ENCODE assay signal across 22 mouse cellular contexts in genomic region chr3:126449058-126449457, GRCm38 (mm10).
"Had no signal": no experiment of that assay in that cellular context is flagged by ENCODE, and none has a peak within 500 bp of the region (broad histone marks: within the 10 kb centered on the region; RNA-seq: fewer than 3 reads in every experiment).

No protein-coding gene starts in this region.

- H3K27ac ChIP-seq: lung, embryonic 15.5 days; macrophage; midbrain, embryonic 13.5 days; midbrain, embryonic 15.5 days; neural tube, embryonic 12.5 days; stomach, embryonic 15.5 days; stomach, postnatal 0 days had no signal

- ATAC-seq: liver, postnatal 0 days; lung, postnatal 0 days; midbrain, embryonic 13.5 days; midbrain, embryonic 15.5 days had no signal

- H3K4me3 ChIP-seq: lung, embryonic 15.5 days; megakaryocyte, embryonic 14.5 days; midbrain, embryonic 13.5 days; midbrain, embryonic 15.5 days; neural tube, embryonic 12.5 days; stomach, embryonic 15.5 days had no signal

- H3K27me3 ChIP-seq: lung, embryonic 15.5 days; megakaryocyte, embryonic 14.5 days; midbrain, embryonic 13.5 days; midbrain, embryonic 15.5 days; neural tube, embryonic 12.5 days; stomach, embryonic 15.5 days had no signal

- H3K9me3 ChIP-seq: lung, embryonic 15.5 days; midbrain, embryonic 13.5 days; midbrain, embryonic 15.5 days; neural tube, embryonic 12.5 days; stomach, embryonic 15.5 days had no signal

- H3K36me3 ChIP-seq: lung, embryonic 15.5 days; midbrain, embryonic 13.5 days; midbrain, embryonic 15.5 days; neural tube, embryonic 12.5 days; stomach, embryonic 15.5 days had no signal

- H3K4me1 ChIP-seq: lung, embryonic 15.5 days; megakaryocyte, embryonic 14.5 days; midbrain, embryonic 13.5 days; midbrain, embryonic 15.5 days; neural tube, embryonic 12.5 days; stomach, embryonic 15.5 days had no signal

- DNase-seq: liver, postnatal 0 days; lung, adult 2 months; lung, postnatal 14 days; lung, postnatal 36 days; retina, postnatal 1 day; right cerebral cortex, adult 18-20 months; right cerebral cortex, postnatal 25 days; right cerebral cortex, postnatal 4 days; spleen, adult 18-20 months; thymus, adult 2 months; thymus, postnatal 25 days; thymus, postnatal 4 days had no signal

- H3K9ac ChIP-seq: liver, postnatal 0 days; lung, embryonic 15.5 days; midbrain, embryonic 13.5 days; midbrain, embryonic 15.5 days; neural tube, embryonic 12.5 days; stomach, embryonic 15.5 days had no signal

- H3K4me2 ChIP-seq: lung, embryonic 15.5 days; midbrain, embryonic 11.5 days; midbrain, embryonic 13.5 days; midbrain, embryonic 15.5 days; neural tube, embryonic 12.5 days; stomach, embryonic 15.5 days had no signal
